Mouse (Mus musculus) intestine, postnatal 0 days (tissue): ENCODE measurements at regions not wholly inside any gene's neighbourhood (a gene's known extent, or its start where the extent isn't known, plus 50 kb on each side); places are given as distances from the start of the nearest gene placed in this dataset.

Source experiments
- ATAC-seq: fragments of 200-750 bp; cut with Nextera tagmentation; 2 replicates; pipeline ENCODE4 v1.8.0; 2017; ENCODE audit warnings: mild to moderate bottlenecking, moderate TSS enrichment, moderate library complexity
- H3K27ac ChIP-seq: fragments of 300-500 bp; sonication (generic); 2 replicates; pipeline ENCODE4 v1.5.1; 2014; ENCODE audit warnings: mild to moderate bottlenecking, low read depth, low read length, moderate library complexity
- H3K27me3 ChIP-seq: fragments of 300-500 bp; sonication (generic); replicated peaks from 2 replicates; pipeline ENCODE4 v1.6.1; 2014; ENCODE audit warnings: low read length, mixed read lengths; ENCODE audit not compliant: control insufficient read depth, insufficient read depth
- H3K36me3 ChIP-seq: fragments of 300-500 bp; sonication (generic); 2 replicates; pipeline ENCODE4 v1.6.1; 2014; ENCODE audit warnings: mild to moderate bottlenecking, moderate library complexity; ENCODE audit not compliant: control insufficient read depth, insufficient read depth
- H3K4me1 ChIP-seq: fragments of 300-500 bp; sonication (generic); replicated peaks from 2 replicates; pipeline ENCODE4 v1.6.1; 2014; ENCODE audit warnings: antibody characterized with exemption, low read length, mixed read lengths; ENCODE audit not compliant: control insufficient read depth, insufficient read depth
- H3K4me2 ChIP-seq: fragments of 300-500 bp; sonication (generic); replicated peaks from 2 replicates; pipeline ENCODE4 v1.6.1; 2014; ENCODE audit warnings: low read depth, mild to moderate bottlenecking, moderate library complexity
- H3K4me3 ChIP-seq: fragments of 300-500 bp; sonication (generic); 2 replicates; pipeline ENCODE4 v1.5.1; 2014; ENCODE audit warnings: low read depth, low read length
- H3K9ac ChIP-seq: fragments of 300-500 bp; sonication (generic); 2 replicates; pipeline ENCODE4 v1.6.1; 2014; ENCODE audit warnings: mild to moderate bottlenecking, low read depth, low read length
- H3K9me3 ChIP-seq: fragments of 300-500 bp; sonication (generic); 2 replicates; pipeline ENCODE4 v1.6.1; 2016; ENCODE audit warnings: mixed run types; ENCODE audit not compliant: control insufficient read depth
- CTCF ChIP-seq: sonication (generic); IDR thresholded peaks from 2 replicates; pipeline ENCODE4 v1.5.1; 2016; ENCODE audit warnings: low read depth, mild to moderate bottlenecking, control low read depth, antibody characterized with exemption, moderate library complexity
- WGBS: fragments of 180-500 bp; shearing (Covaris S2); extraction: QIAGEN DNeasy Blood & Tissue Kit; methylation state at CpG from one replicate; pipeline ENCODE4 v1.1.7; 2014; 5-methylcytosine and 5-hydroxymethylcytosine counted together

DNA sequence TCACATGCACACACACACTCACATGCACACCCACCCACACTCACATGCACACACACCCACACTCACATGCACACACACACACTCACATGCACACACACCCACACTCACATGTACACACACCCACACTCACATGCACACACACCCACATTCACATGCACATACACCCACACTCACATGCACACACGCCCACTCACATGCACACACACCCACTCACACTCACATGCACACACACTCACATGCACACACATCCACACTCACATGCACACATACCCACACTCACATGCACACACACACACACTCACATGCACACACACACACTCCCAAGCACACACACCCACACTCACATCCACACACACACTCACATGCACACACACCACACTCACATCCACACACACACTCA lies 74.0 kb upstream of the Mki67 start:
- H3K4me1 ChIP-seq = no peaks in the 10 kb centered on the region
- H3K36me3 ChIP-seq = no peaks in the 10 kb centered on the region
- ATAC-seq = no peak
- H3K9ac ChIP-seq = no peak overlapping the region
- no peaks in the 10 kb centered on the region for H3K9me3 ChIP-seq
- TF ChIP-seq CTCF = no peak
- H3K27ac ChIP-seq = no peak overlapping the region
- WGBS = 86% methylated on average over 1 of the region's 1 CpGs
- no peaks in the 10 kb centered on the region for H3K27me3 ChIP-seq
- no peak overlapping the region for H3K4me3 ChIP-seq
- no peak overlapping the region for H3K4me2 ChIP-seq

GRCm38 (mm10) chr7:135790978-135791377 lies 74.8 kb upstream of the Mki67 start:
- Histone ChIP-seq H3K4me2 (no peak overlapping the region), H3K9ac (no peak overlapping the region), H3K27ac (no peak overlapping the region), H3K36me3 (no peaks in the 10 kb centered on the region), H3K4me3 (no peak overlapping the region), H3K27me3 (no peaks in the 10 kb centered on the region), H3K4me1 (no peaks in the 10 kb centered on the region), H3K9me3 (no peaks in the 10 kb centered on the region)
- WGBS = under 1% methylated on average over 3 of the region's 3 CpGs
- ATAC-seq = no peak
- TF ChIP-seq CTCF = peak; percentile 89

DNA sequence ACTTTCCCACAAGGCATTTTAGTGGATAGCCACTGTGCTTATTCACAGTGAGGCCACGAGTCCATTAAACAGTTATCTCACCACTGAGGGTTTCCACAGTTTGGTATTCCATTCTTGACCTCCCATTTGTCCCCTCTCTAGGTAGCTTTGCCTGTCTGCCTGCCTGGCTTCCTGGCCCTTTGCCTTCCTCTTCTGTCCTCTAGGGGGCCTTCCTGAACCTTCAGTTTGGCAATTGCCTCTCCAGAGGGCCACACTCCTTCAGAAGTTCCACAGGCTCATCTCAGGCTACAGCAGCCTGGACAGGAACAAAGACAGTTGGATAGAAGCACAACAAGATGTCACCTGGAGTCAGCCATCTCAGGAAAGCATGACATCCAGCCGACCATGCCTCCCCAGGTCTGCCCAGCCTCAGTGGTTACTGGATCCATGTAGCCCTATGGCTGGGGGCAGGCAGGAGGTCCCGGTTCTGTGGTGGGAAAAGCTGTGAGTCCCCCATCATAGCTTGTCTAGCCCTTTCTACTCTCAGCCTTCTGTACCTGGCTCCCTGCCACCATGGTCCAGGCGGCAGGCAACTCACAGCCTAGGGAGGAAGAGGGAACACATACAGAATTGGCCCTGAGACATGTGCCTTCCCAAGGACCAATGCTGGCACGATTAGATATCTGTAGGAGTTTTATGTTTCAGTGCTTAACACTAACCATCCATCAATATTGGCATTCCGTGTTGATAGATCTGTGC lies 76.0 kb upstream of the Mki67 start:
- ATAC-seq = no peak
- Histone ChIP-seq H3K9me3 (no peaks in the 10 kb centered on the region), H3K9ac (no peak overlapping the region), H3K27ac (no peak overlapping the region), H3K4me3 (no peak overlapping the region), H3K4me2 (no peak overlapping the region), H3K36me3 (no peaks in the 10 kb centered on the region), H3K27me3 (no peaks in the 10 kb centered on the region), H3K4me1 (no peaks in the 10 kb centered on the region)
- 75% methylated on average over 6 of the region's 6 CpGs for WGBS
- peak; percentile 23; the same call in 1 of the 2 replicates for TF ChIP-seq CTCF

- Histone ChIP-seq H3K4me3 (no peak overlapping the region), H3K4me2 (no peak overlapping the region), H3K36me3 (no peaks in the 10 kb centered on the region), H3K27me3 (no peaks in the 10 kb centered on the region), H3K27ac (no peak overlapping the region), H3K9ac (no peak overlapping the region), H3K4me1 (no peaks in the 10 kb centered on the region), H3K9me3 (no peaks in the 10 kb centered on the region)
- peak; percentile 82 for TF ChIP-seq CTCF
- ATAC-seq = no peak
- WGBS = 31% methylated on average over 8 of the region's 8 CpGs
Observed at GRCm38 (mm10) chr7:135792918-135793317, 76.8 kb upstream of the Mki67 start.

DNA sequence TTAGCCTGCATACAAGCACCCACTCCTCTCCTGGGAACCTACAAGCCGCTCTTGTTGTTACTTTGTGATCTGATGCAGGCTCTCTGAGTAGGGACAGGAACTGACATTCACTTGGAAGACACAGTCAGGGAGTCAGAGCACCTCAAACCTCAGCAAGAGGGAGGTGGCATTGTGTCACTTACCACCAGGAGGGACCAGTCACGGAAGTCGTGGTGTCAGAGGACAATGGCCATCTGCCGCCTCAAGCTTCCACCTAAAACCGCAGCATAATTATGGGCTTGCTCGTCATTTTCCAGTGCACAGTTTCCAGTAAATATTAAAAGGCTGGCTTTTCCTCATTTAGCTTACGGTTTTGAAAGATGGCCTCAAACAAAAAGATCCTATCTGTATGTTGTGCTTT lies 78.1 kb upstream of the Mki67 start:
- TF ChIP-seq CTCF = peak; percentile 9; the same call in 1 of the 2 replicates
- H3K36me3 ChIP-seq = no peaks in the 10 kb centered on the region
- 58% methylated on average over 7 of the region's 7 CpGs for WGBS
- H3K27me3 ChIP-seq = no peaks in the 10 kb centered on the region
- no peak for ATAC-seq
- no peaks in the 10 kb centered on the region for H3K9me3 ChIP-seq
- H3K4me1 ChIP-seq = no peaks in the 10 kb centered on the region
- H3K4me3 ChIP-seq = no peak overlapping the region
- no peak overlapping the region for H3K9ac ChIP-seq
- no peak overlapping the region for H3K4me2 ChIP-seq
- no peak overlapping the region for H3K27ac ChIP-seq

GRCm38 (mm10) chr7:135794679-135795078 lies 78.5 kb upstream of the Mki67 start:
- WGBS = 57% methylated on average over 2 of the region's 2 CpGs
- Histone ChIP-seq H3K4me3 (no peak overlapping the region), H3K9me3 (no peaks in the 10 kb centered on the region), H3K27ac (no peak overlapping the region), H3K4me2 (no peak overlapping the region), H3K36me3 (no peaks in the 10 kb centered on the region), H3K4me1 (no peaks in the 10 kb centered on the region), H3K9ac (no peak overlapping the region), H3K27me3 (no peaks in the 10 kb centered on the region)
- no peak for TF ChIP-seq CTCF
- no peak for ATAC-seq
